Mouse (Mus musculus): ENCODE measurements at regions not wholly inside any gene's neighbourhood (a gene's known extent, or its start where the extent isn't known, plus 50 kb on each side); places are given as distances from the start of the nearest gene placed in this dataset.
A peak's percentile ranks its signal among the peaks of the same experiment; 100 is the strongest.

- intact Hi-C loops (cut with DNase I) = no loop called here
- Histone ChIP-seq H3K27ac (no peak overlapping the region), H3K4me3 (no peak overlapping the region)
- DNase-seq (ENCODE audit: extremely low spot score in 1 of 2, low spot score in 2 of 2) = no peak
- TF ChIP-seq CTCF (IDR thresholded peaks at IDR 0.05) = no peak
Measured at GRCm38 (mm10) chr16:29858645-29859044, 205.5 kb upstream of the Hes1 start.

GRCm38 (mm10) chr16:29860306-29860705 is 203.9 kb upstream of the Hes1 start:
- no peak overlapping the region for H3K4me3 ChIP-seq
- no peak overlapping the region for H3K27ac ChIP-seq
- no peak for TF ChIP-seq CTCF (IDR thresholded peaks at IDR 0.05)
- intact Hi-C loops (cut with DNase I) = no loop called here
- no peak for DNase-seq (ENCODE audit: extremely low spot score in 1 of 2, low spot score in 2 of 2)

DNA sequence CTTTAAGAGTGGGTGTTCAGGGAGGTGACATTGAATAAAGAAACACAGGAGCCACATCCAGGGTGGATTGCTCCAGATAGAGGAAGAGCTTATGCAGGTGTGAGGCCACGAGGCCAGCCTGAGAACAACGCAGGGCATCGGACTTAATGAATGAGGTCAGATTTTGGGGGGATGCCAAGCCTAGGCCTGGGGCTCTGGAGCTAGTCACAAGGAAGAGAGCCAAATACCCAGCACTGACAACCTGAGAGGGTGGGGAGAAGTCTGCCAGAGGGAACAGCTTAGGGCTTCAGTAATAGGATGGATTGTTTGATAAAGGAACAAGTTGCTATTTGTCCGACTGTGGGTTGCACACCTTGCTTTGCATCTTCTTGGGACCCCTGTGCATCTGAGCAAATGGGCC is 203.1 kb upstream of the Hes1 start:
- no peak overlapping the region for H3K4me3 ChIP-seq
- DNase-seq (ENCODE audit: extremely low spot score in 1 of 2, low spot score in 2 of 2) = no peak
- no peak overlapping the region for H3K27ac ChIP-seq
- intact Hi-C loops (cut with DNase I) = no loop called here
- no peak for TF ChIP-seq CTCF (IDR thresholded peaks at IDR 0.05)

GRCm38 (mm10) chr16:29865075-29865740 is 199.0 kb upstream of the Hes1 start:
- intact Hi-C loops (cut with DNase I) = no loop called here
- Histone ChIP-seq H3K27ac (no peak overlapping the region), H3K4me3 (no peak overlapping the region)
- no peak for DNase-seq (ENCODE audit: extremely low spot score in 1 of 2, low spot score in 2 of 2)
- no peak for TF ChIP-seq CTCF (IDR thresholded peaks at IDR 0.05)

- H3K27ac ChIP-seq = no peak overlapping the region
- TF ChIP-seq CTCF (IDR thresholded peaks at IDR 0.05) = no peak
- intact Hi-C loops (cut with DNase I) = no loop called here
- H3K4me3 ChIP-seq = no peak overlapping the region
- no peak for DNase-seq (ENCODE audit: extremely low spot score in 1 of 2, low spot score in 2 of 2)
Measured at GRCm38 (mm10) chr16:29871395-29871794, 192.8 kb upstream of the Hes1 start.

DNA sequence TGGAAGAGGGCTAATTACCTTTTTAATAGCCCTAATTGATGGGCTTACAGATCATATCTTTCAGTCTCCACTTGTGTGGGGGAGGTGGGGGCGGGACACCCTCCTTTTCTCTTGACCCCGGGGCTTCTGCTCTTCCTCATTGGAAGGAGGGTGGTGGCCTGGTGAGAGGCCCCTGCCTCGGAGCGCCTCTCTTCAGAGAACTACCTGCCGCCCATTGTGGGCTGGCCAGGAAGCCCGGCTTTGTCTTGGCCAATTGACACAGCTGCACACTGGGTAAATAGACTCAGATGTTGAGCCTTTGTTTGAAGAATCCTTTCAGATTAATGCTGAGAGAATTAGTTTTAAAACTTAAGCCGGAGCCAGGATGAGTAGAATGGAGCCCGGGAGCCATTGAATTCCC is 188.0 kb upstream of the Hes1 start:
- DNase-seq (ENCODE audit: extremely low spot score in 1 of 2, low spot score in 2 of 2) = no peak
- TF ChIP-seq CTCF (IDR thresholded peaks at IDR 0.05) = no peak
- Histone ChIP-seq H3K4me3 (no peak overlapping the region), H3K27ac (no peak overlapping the region)
- intact Hi-C loops (cut with DNase I) = no loop called here

DNA sequence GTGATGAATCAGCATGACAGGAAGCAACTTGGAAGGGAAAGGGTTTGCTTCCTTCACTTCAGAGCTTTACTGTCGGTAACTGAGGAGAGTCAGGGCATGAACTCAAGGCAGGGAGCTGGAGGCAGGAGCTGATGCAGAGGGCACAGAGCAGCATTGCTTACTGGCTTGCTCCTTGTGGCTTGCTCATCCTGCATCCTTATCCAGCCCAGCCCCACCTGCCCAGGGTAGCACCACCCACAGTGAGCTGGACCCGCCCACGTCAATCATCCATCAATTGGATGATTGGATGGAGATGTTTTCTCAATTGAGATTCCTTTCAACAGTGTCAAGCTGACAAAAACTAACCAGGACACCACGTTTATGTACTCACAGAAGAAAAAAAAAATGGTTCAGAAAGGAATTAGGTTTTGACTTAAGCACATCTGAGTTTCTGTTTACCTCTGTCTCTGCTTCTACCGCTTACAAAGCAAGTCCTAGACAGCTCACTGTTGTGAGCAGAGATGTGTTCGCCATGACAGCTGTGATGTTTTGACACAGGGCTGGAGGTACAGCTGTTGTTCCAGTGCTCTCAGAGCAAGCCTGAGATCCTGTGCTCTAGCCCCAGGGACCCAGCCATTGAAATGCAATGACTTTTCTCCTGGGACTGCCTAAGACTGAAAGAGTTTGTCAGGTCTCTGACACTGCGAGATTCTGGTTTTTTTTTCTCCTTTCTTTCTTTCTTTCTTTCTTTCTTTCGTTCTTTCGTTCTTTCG is 186.6 kb upstream of the Hes1 start:
- intact Hi-C loops (cut with DNase I) = no loop called here
- TF ChIP-seq CTCF (IDR thresholded peaks at IDR 0.05) = no peak
- Histone ChIP-seq H3K27ac (no peak overlapping the region), H3K4me3 (no peak overlapping the region)
- DNase-seq (ENCODE audit: extremely low spot score in 1 of 2, low spot score in 2 of 2) = no peak

DNA sequence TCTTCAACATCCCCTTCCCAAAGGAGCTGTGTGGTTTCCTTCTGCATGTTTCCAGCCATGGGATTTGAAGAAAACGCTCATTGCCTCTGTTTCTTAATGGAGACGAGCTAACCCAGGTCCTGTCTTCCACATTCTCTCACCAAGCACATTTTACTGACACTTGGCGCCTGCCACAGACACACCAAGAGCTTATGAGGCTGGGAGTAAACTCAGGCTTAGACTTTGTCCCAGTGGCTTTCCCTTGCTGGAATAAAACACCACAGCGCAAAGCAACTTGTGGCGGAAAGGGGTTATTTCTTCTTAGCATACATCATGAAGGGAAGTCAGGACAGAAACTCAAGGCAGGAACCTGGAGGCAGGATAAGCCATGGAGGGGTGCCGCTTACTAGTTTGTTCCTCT is 184.5 kb upstream of the Hes1 start:
- Histone ChIP-seq H3K27ac (no peak overlapping the region), H3K4me3 (no peak overlapping the region)
- DNase-seq (ENCODE audit: extremely low spot score in 1 of 2, low spot score in 2 of 2) = no peak
- intact Hi-C loops (cut with DNase I) = no loop called here
- no peak for TF ChIP-seq CTCF (IDR thresholded peaks at IDR 0.05)

DNA sequence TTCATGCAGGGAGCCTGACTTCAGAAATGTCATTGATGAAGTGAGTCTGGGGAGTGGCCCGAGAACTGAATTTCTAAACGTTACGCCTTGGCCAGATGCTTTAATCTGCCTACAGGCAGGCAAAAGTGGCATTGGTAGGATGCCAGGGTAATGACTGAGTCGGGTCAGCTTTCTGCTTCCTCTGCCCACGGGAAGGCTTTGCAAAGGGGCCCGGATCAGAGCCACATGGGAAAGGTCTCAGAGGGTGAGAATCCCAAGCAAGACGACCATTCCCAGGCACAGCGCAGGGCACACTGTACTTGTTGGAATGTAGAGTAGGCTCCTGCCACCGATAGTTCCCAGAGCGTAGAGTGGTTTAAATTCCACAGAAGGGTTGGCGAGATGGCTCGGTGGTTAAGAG is 182.7 kb upstream of the Hes1 start:
- intact Hi-C loops (cut with DNase I) = no loop called here
- Histone ChIP-seq H3K27ac (no peak overlapping the region), H3K4me3 (no peak overlapping the region)
- DNase-seq (ENCODE audit: extremely low spot score in 1 of 2, low spot score in 2 of 2) = no peak
- TF ChIP-seq CTCF (IDR thresholded peaks at IDR 0.05) = no peak

- TF ChIP-seq CTCF (IDR thresholded peaks at IDR 0.05) = no peak
- intact Hi-C loops (cut with DNase I) = no loop called here
- Histone ChIP-seq H3K4me3 (no peak overlapping the region), H3K27ac (no peak overlapping the region)
- DNase-seq (ENCODE audit: extremely low spot score in 1 of 2, low spot score in 2 of 2) = peak in 1 of 2 experiments; percentile 21
Measured at GRCm38 (mm10) chr16:29882226-29882972, 181.8 kb upstream of the Hes1 start.

DNA sequence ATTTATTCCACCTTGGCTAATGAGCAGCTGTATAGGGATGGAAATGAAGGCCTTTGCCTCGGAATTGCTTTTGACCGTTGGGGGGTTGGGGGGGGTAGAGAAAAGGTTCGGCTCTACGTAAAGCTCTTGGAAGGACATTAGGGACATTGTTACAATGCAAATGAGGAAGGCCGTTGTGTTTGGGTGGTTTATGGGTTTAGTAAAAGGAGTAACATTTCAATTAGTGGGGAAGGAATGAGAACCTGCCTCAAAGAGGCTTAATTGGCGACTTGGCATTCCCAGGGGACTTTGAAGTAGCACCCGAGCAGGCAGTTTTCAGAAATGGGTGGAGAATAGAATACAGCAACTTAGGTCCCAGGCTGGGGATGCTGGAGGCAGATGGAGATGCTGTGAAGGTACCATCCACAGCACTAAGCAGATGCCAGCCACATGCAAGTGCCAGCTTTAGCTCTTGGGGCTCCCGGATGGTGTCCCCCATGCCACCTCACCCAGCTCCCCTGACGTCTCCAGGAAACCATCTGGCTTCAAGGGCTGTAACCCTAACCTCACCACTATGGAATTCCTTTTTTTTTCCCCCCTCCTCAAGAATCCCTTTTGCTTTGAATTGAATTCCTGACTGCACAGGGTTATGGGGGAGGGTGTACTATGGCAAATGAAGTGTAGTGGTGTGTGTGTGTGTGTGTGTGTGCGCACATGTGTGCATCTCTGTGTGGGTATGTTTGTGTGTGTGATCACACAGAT is 180.8 kb upstream of the Hes1 start:
- no peak overlapping the region for H3K4me3 ChIP-seq
- TF ChIP-seq CTCF (IDR thresholded peaks at IDR 0.05) = no peak
- no peak overlapping the region for H3K27ac ChIP-seq
- no peak for DNase-seq (ENCODE audit: extremely low spot score in 1 of 2, low spot score in 2 of 2)
- intact Hi-C loops (cut with DNase I) = no loop called here

GRCm38 (mm10) chr16:29884899-29885298 is 179.3 kb upstream of the Hes1 start:
- no peak for DNase-seq (ENCODE audit: extremely low spot score in 1 of 2, low spot score in 2 of 2)
- no peak for TF ChIP-seq CTCF (IDR thresholded peaks at IDR 0.05)
- no peak overlapping the region for H3K4me3 ChIP-seq
- H3K27ac ChIP-seq = no peak overlapping the region
- intact Hi-C loops (cut with DNase I) = no loop called here

Measured in left cerebral cortex, adult 2 months (tissue).